Mouse (Mus musculus) cortical plate, adult 2 months (tissue): ENCODE measurements at regions not wholly inside any gene's neighbourhood (a gene's known extent, or its start where the extent isn't known, plus 50 kb on each side); places are given as distances from the start of the nearest gene placed in this dataset.

Experiments
- H3K27ac ChIP-seq: fragments of 200-500 bp; 2 replicates; pipeline ENCODE4 v1.5.1; 2012; ENCODE audit warnings: low read length, control low read depth, inconsistent platforms; ENCODE audit not compliant: insufficient read depth
- H3K4me1 ChIP-seq: fragments of 200-500 bp; 2 replicates; pipeline ENCODE4 v1.6.1; 2011; ENCODE audit warnings: low read length; ENCODE audit not compliant: control insufficient read depth, insufficient read depth
- H3K4me3 ChIP-seq: fragments of 200-500 bp; 2 replicates; pipeline ENCODE4 v1.5.1; 2011; ENCODE audit warnings: mild to moderate bottlenecking, low read length, control low read depth; ENCODE audit not compliant: insufficient read depth
- CTCF ChIP-seq: fragments of 200-500 bp; IDR thresholded peaks from 2 replicates; pipeline ENCODE4 v1.5.1; 2011; ENCODE audit warnings: mild to moderate bottlenecking, control low read depth, low read length; ENCODE audit not compliant: insufficient read depth; ENCODE audit errors: extremely low read depth
- POLR2A ChIP-seq: fragments of 200-500 bp; IDR thresholded peaks from 2 replicates; pipeline ENCODE4 v1.6.1; 2011; ENCODE audit warnings: mild to moderate bottlenecking, low read length, control low read depth; ENCODE audit not compliant: insufficient read depth; ENCODE audit errors: extremely low read depth

GRCm38 (mm10) chr17:63575316-63576007 lies 75.6 kb upstream of the Fbxl17 start:
- Histone ChIP-seq H3K27ac (no peak overlapping the region), H3K4me3 (no peak overlapping the region), H3K4me1 (no peaks in the 10 kb centered on the region)
- TF ChIP-seq CTCF (peak; percentile 64), POLR2A (no peak)

- H3K4me1 ChIP-seq, result no peaks in the 10 kb centered on the region
- H3K4me3 ChIP-seq, result no peak overlapping the region
- TF ChIP-seq POLR2A (no peak), CTCF (no peak)
- H3K27ac ChIP-seq, result no peak overlapping the region
Measured at GRCm38 (mm10) chr17:63582870-63583269, 83.1 kb upstream of the Fbxl17 start.

- TF ChIP-seq CTCF, result no peak
- TF ChIP-seq POLR2A, result no peak
- H3K4me3 ChIP-seq, result no peak overlapping the region
- no peak overlapping the region for H3K27ac ChIP-seq
- no peaks in the 10 kb centered on the region for H3K4me1 ChIP-seq
Measured at GRCm38 (mm10) chr17:63607021-63607751, 107.4 kb upstream of the Fbxl17 start.

- Histone ChIP-seq H3K27ac (no peak overlapping the region), H3K4me1 (no peaks in the 10 kb centered on the region), H3K4me3 (no peak overlapping the region)
- TF ChIP-seq CTCF, result no peak
- no peak for TF ChIP-seq POLR2A
Measured at GRCm38 (mm10) chr17:63622726-63623125, 122.9 kb upstream of the Fbxl17 start.

- TF ChIP-seq CTCF, result no peak
- no peak for TF ChIP-seq POLR2A
- Histone ChIP-seq H3K4me1 (no peaks in the 10 kb centered on the region), H3K4me3 (no peak overlapping the region), H3K27ac (no peak overlapping the region)
Measured at GRCm38 (mm10) chr17:63637598-63637997, 137.8 kb upstream of the Fbxl17 start.

GRCm38 (mm10) chr17:63644390-63644789 lies 144.6 kb upstream of the Fbxl17 start:
- TF ChIP-seq CTCF (no peak), POLR2A (no peak)
- Histone ChIP-seq H3K4me1 (no peaks in the 10 kb centered on the region), H3K4me3 (no peak overlapping the region), H3K27ac (no peak overlapping the region)

GRCm38 (mm10) chr17:63657687-63658086 lies 157.9 kb upstream of the Fbxl17 start:
- no peak overlapping the region for H3K4me3 ChIP-seq
- no peak overlapping the region for H3K27ac ChIP-seq
- peaks cover 4% of the 10 kb centered on the region; the same call in 1 of the 2 replicates for H3K4me1 ChIP-seq
- no peak for TF ChIP-seq CTCF
- TF ChIP-seq POLR2A, result no peak

- peaks cover 4% of the 10 kb centered on the region; the same call in 1 of the 2 replicates for H3K4me1 ChIP-seq
- TF ChIP-seq POLR2A (no peak), CTCF (peak; percentile 34)
- H3K27ac ChIP-seq, result peak overlapping the region; percentile 59; the same call in 1 of the 2 replicates
- no peak overlapping the region for H3K4me3 ChIP-seq
Measured at GRCm38 (mm10) chr17:63660841-63661481, 161.1 kb upstream of the Fbxl17 start.

- no peak overlapping the region for H3K27ac ChIP-seq
- H3K4me1 ChIP-seq, result peaks cover 4% of the 10 kb centered on the region; the same call in 1 of the 2 replicates
- TF ChIP-seq POLR2A (no peak), CTCF (no peak)
- no peak overlapping the region for H3K4me3 ChIP-seq
Measured at GRCm38 (mm10) chr17:63661584-63661983, 161.8 kb upstream of the Fbxl17 start.
